Mouse (Mus musculus) liver, embryonic 11.5 days (tissue): ENCODE results near the gene Rbfox2. TPM values are rescaled to one million over a fixed set of nuclear protein-coding genes. Genes with fewer than 3 reads are reported as not detected.
"Not testable (repeated sequence)": the region's sequence is repeated elsewhere in the genome, so short reads cannot be mapped to it uniquely, and the experiment has no call there.

Experiments
- ATAC-seq: fragments of 200-750 bp; cut with Nextera tagmentation; replicated peaks from 2 replicates; pipeline ENCODE4 v1.8.0; 2017; ENCODE audit warnings: moderate number of reproducible peaks, mild to moderate bottlenecking, moderate TSS enrichment, moderate library complexity; ENCODE audit not compliant: low FRiP score
- DNase-seq: peaks from one replicate; pipeline ENCODE4 v3.0.0-alpha.2; 2017; ENCODE audit warnings: low spot score
- H3K27ac ChIP-seq: fragments of 300-500 bp; sonication (generic); 2 replicates; pipeline ENCODE4 v1.5.1; 2014; ENCODE audit warnings: mild to moderate bottlenecking, low read depth, low read length, control low read depth
- H3K27me3 ChIP-seq: fragments of 300-500 bp; sonication (generic); replicated peaks from 2 replicates; pipeline ENCODE4 v1.6.1; 2014; ENCODE audit warnings: low read length, mixed read lengths; ENCODE audit not compliant: control insufficient read depth, insufficient read depth
- H3K36me3 ChIP-seq: fragments of 300-500 bp; sonication (generic); 2 replicates; pipeline ENCODE4 v1.6.1; 2014; ENCODE audit warnings: mild to moderate bottlenecking, low read length, moderate library complexity, mixed read lengths; ENCODE audit not compliant: control insufficient read depth, insufficient read depth
- H3K4me1 ChIP-seq: fragments of 300-500 bp; sonication (generic); replicated peaks from 2 replicates; pipeline ENCODE4 v1.6.1; 2014; ENCODE audit warnings: low read length, mixed read lengths; ENCODE audit not compliant: control insufficient read depth, insufficient read depth
- H3K4me2 ChIP-seq: fragments of 300-500 bp; sonication (generic); 2 replicates; pipeline ENCODE4 v1.6.1; 2014; ENCODE audit warnings: mild to moderate bottlenecking, control low read depth, moderate library complexity
- H3K4me3 ChIP-seq: fragments of 300-500 bp; sonication (generic); 2 replicates; pipeline ENCODE4 v1.5.1; 2014; ENCODE audit warnings: low read depth, low read length, control low read depth
- H3K9ac ChIP-seq: fragments of 300-500 bp; sonication (generic); 2 replicates; pipeline ENCODE4 v1.6.1; 2014; ENCODE audit warnings: low read depth, low read length, control low read depth
- H3K9me3 ChIP-seq: fragments of 300-500 bp; sonication (generic); 2 replicates; pipeline ENCODE4 v1.6.1; 2016; ENCODE audit warnings: low read length, inconsistent platforms, mixed read lengths; ENCODE audit not compliant: control insufficient read depth
- WGBS: fragments of 180-500 bp; shearing (Covaris S2); extraction: QIAGEN DNeasy Blood & Tissue Kit; methylation state at CpG from one replicate; pipeline ENCODE4 v1.1.7; 2014; 5-methylcytosine and 5-hydroxymethylcytosine counted together
- polyA plus RNA-seq: library from polyadenylated mRNA; unstranded; fragments of >200 nt; fragmentation: Nextera tagmentation; extraction: Ambion mirVana; gene quantifications from 2 replicates; pipeline ENCODE4 v1.2.1, GENCODE M21; 2014

Gene Rbfox2
- polyA plus RNA-seq, 1 experiment from 2014 or later, result 26.6 TPM

- Histone ChIP-seq H3K27ac (no peak overlapping the region), H3K9me3 (no peaks in the 10 kb centered on the region), H3K4me2 (no peak overlapping the region), H3K4me1 (no peaks in the 10 kb centered on the region), H3K9ac (no peak overlapping the region), H3K4me3 (no peak overlapping the region), H3K27me3 (no peaks in the 10 kb centered on the region), H3K36me3 (no peaks in the 10 kb centered on the region)
- DNase-seq (no peak), ATAC-seq (no peak)
- 78% methylated on average over 2 of the region's 2 CpGs for WGBS
Measured at GRCm38 (mm10) chr15:77275572-77275971, 31.2 kb downstream of the Rbfox2 start.

GRCm38 (mm10) chr15:77273947-77274346, 32.9 kb downstream of the Rbfox2 start:
- H3K4me2 ChIP-seq, result no peak overlapping the region
- H3K4me1 ChIP-seq, result no peaks in the 10 kb centered on the region
- H3K27me3 ChIP-seq, result no peaks in the 10 kb centered on the region
- H3K4me3 ChIP-seq, result no peak overlapping the region
- DNase-seq (no peak), ATAC-seq (no peak)
- WGBS, result 86% methylated on average over 6 of the region's 6 CpGs
- no peaks in the 10 kb centered on the region for H3K9me3 ChIP-seq
- no peaks in the 10 kb centered on the region for H3K36me3 ChIP-seq
- no peak overlapping the region for H3K9ac ChIP-seq
- H3K27ac ChIP-seq, result no peak overlapping the region

GRCm38 (mm10) chr15:77271285-77271684, 35.5 kb downstream of the Rbfox2 start:
- H3K27ac ChIP-seq, result no peak overlapping the region
- no peaks in the 10 kb centered on the region for H3K4me1 ChIP-seq
- H3K4me3 ChIP-seq, result no peak overlapping the region
- H3K36me3 ChIP-seq, result no peaks in the 10 kb centered on the region
- H3K4me2 ChIP-seq, result no peak overlapping the region
- no peak for DNase-seq
- ATAC-seq, result no peak
- no peaks in the 10 kb centered on the region for H3K27me3 ChIP-seq
- 86% methylated on average over 5 of the region's 5 CpGs for WGBS
- no peak overlapping the region for H3K9ac ChIP-seq
- H3K9me3 ChIP-seq, result no peaks in the 10 kb centered on the region

- H3K4me1 ChIP-seq, ATAC-seq, H3K4me3 ChIP-seq, DNase-seq, H3K27ac ChIP-seq, H3K4me2 ChIP-seq, H3K36me3 ChIP-seq, H3K9ac ChIP-seq, H3K27me3 ChIP-seq, H3K9me3 ChIP-seq: not testable (repeated sequence)
- 78% methylated on average over 1 of the region's 1 CpGs for WGBS
Measured at GRCm38 (mm10) chr15:77269496-77269895, 37.3 kb downstream of the Rbfox2 start.

- no peak overlapping the region for H3K27ac ChIP-seq
- H3K4me1 ChIP-seq, result 0 out of 2 replicates have a peak, but pooled peaks cover 3% of the 10 kb centered on the region
- no peak overlapping the region for H3K9ac ChIP-seq
- no peaks in the 10 kb centered on the region for H3K36me3 ChIP-seq
- ATAC-seq, result no peak
- H3K9me3 ChIP-seq, result no peaks in the 10 kb centered on the region
- no peak for DNase-seq
- H3K4me3 ChIP-seq, result no peak overlapping the region
- H3K4me2 ChIP-seq, result no peak overlapping the region
- 86% methylated on average over 3 of the region's 3 CpGs for WGBS
- no peaks in the 10 kb centered on the region for H3K27me3 ChIP-seq
Measured at GRCm38 (mm10) chr15:77268415-77268814, 38.4 kb downstream of the Rbfox2 start.

GRCm38 (mm10) chr15:77265318-77265717, 41.5 kb downstream of the Rbfox2 start:
- WGBS, result 51% methylated on average over 4 of the region's 4 CpGs
- no peak for DNase-seq
- ATAC-seq, result no peak
- Histone ChIP-seq H3K4me1 (0 out of 2 replicates have a peak, but pooled peaks cover 3% of the 10 kb centered on the region), H3K4me2 (no peak overlapping the region), H3K4me3 (no peak overlapping the region), H3K27ac (no peak overlapping the region), H3K9ac (no peak overlapping the region), H3K9me3 (no peaks in the 10 kb centered on the region), H3K36me3 (no peaks in the 10 kb centered on the region), H3K27me3 (no peaks in the 10 kb centered on the region)

- Histone ChIP-seq H3K27me3 (no peaks in the 10 kb centered on the region), H3K9ac (no peak overlapping the region), H3K36me3 (no peaks in the 10 kb centered on the region), H3K9me3 (no peaks in the 10 kb centered on the region), H3K4me3 (no peak overlapping the region), H3K27ac (no peak overlapping the region), H3K4me2 (no peak overlapping the region), H3K4me1 (0 out of 2 replicates have a peak, but pooled peaks cover 3% of the 10 kb centered on the region)
- no peak for DNase-seq
- WGBS, result 83% methylated on average over 5 of the region's 5 CpGs
- ATAC-seq, result no peak
Measured at GRCm38 (mm10) chr15:77264314-77264713, 42.5 kb downstream of the Rbfox2 start.

- Histone ChIP-seq H3K27ac (no peak overlapping the region), H3K9me3 (no peaks in the 10 kb centered on the region), H3K36me3 (no peaks in the 10 kb centered on the region), H3K4me3 (no peak overlapping the region), H3K4me1 (peaks cover 7% of the 10 kb centered on the region; the same call in 1 of the 2 replicates), H3K4me2 (no peak overlapping the region), H3K27me3 (no peaks in the 10 kb centered on the region), H3K9ac (no peak overlapping the region)
- ATAC-seq, result no peak
- DNase-seq, result no peak
- 88% methylated on average over 2 of the region's 2 CpGs for WGBS
Measured at GRCm38 (mm10) chr15:77262782-77263181, 44.0 kb downstream of the Rbfox2 start.

- no peaks in the 10 kb centered on the region for H3K27me3 ChIP-seq
- WGBS, result 33% methylated on average over 6 of the region's 6 CpGs
- H3K36me3 ChIP-seq, result no peaks in the 10 kb centered on the region
- H3K4me3 ChIP-seq, result no peak overlapping the region
- no peak overlapping the region for H3K9ac ChIP-seq
- DNase-seq (no peak), ATAC-seq (no peak)
- H3K9me3 ChIP-seq, result no peaks in the 10 kb centered on the region
- H3K4me1 ChIP-seq, result peaks cover 9% of the 10 kb centered on the region
- H3K4me2 ChIP-seq, result no peak overlapping the region
- H3K27ac ChIP-seq, result no peak overlapping the region
Measured at GRCm38 (mm10) chr15:77257437-77258229, 49.2 kb downstream of the Rbfox2 start.
